Mouse (Mus musculus) liver, postnatal 0 days (tissue): ENCODE measurements at regions not wholly inside any gene's neighbourhood (a gene's known extent, or its start where the extent isn't known, plus 50 kb on each side); places are given as distances from the start of the nearest gene placed in this dataset.

Source experiments
- CTCF ChIP-seq: sonication (generic); IDR thresholded peaks from 2 replicates; pipeline ENCODE4 v1.5.1; 2016; ENCODE audit warnings: antibody characterized with exemption, low read depth
- EP300 ChIP-seq: IDR thresholded peaks from 2 replicates; pipeline ENCODE4 v1.6.1; 2016; ENCODE audit warnings: antibody characterized with exemption, low read depth, mild to moderate bottlenecking

DNA sequence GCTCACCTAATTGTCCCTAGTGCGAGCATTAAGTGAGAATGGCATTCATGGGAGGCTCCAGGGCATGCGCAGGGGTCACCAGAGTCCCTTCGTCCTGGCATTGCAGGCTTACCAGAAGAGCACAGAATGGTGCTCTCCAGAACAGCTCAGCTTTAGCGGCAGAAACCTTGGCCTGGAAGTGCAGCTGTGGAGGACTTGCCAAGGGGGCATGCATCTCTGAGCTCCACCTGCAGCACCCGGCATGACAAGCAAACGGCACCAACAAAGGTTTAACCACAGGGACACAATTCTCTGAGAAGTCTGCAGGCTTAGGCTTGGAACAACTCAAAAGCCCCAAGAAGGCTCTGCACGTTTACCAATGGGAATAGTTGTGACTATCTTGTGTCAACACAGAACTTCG lies 128.4 kb downstream of the Rpap3 start:
- TF ChIP-seq CTCF (no peak), EP300 (no peak)
